Mouse (Mus musculus) sigmoid colon, adult 10 weeks (tissue): ENCODE data around the gene Gm17416. TPM values are rescaled to one million over a fixed set of nuclear protein-coding genes. Genes with fewer than 3 reads are reported as not detected.

Experiments used
- polyA plus RNA-seq: library from polyadenylated mRNA; stranded (reverse); fragments of 350-450 nt; fragmentation: Illumina TruSeq; extraction: RNeasy Lipid Tissue Mini Kit (QIAGEN cat#74804); gene quantifications from one replicate; pipeline ENCODE4 v1.2.3, GENCODE M21; 2014; ENCODE audit warnings: low read depth, low replicate concordance

Gm17416 gene
- polyA plus RNA-seq = not detected

GRCm38 (mm10) chr2:152569038-152569437, at the start of gene Gm17416:
Gene Gm17416, plus strand, starts transcription at chr2:152569338.

DNA sequence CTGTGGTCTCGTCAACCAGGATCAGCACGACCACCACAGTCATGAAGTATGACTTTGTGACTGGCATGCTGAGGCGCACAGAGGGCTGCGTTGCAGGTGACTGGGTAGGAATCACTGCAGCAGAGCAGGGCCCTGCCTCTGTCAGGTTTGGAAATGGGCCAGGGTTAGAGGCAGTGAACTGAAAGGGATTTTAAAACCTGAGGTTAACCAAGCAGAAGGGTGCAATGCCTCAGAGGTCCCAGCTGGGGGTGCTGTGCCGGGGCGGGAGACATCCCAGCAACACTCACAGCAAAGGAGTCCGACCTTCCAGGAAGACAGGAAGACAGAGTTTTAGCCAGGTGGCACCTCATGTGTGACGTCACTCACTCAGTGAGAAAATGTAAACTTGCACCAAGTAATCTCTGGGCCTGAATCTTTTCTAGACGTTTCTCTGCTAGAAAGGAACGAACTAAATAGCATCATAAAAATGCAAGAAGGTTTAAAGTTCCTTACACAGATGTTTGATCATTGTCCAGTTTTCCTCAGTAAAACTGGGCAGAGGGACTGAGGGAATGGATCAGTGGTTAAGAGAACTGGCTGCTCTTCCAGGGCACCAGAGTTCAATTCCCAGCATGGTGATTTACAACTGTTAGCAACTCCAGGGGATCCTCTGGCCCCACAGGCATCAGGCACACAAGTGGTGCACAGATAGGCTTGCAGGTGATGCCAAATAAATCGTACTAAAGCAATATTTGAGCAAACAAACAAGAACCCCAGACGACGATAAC, 29.0 kb upstream of the Gm17416 start, which contains the start of gene Defb29:
Gene Defb29 (minus strand): TSS at position 155 of the 767 bp plus-strand sequence.

GRCm38 (mm10) chr2:152572114-152572794, 3.1 kb downstream of the Gm17416 start, which contains the start of gene Defb21:
Gene Defb21, plus strand, starts transcription at chr2:152572744.

GRCm38 (mm10) chr2:152580107-152580506, 11.0 kb downstream of the Gm17416 start, which contains the start of gene Defb19:
Gene Defb19, minus strand, starts transcription at chr2:152580312.

DNA sequence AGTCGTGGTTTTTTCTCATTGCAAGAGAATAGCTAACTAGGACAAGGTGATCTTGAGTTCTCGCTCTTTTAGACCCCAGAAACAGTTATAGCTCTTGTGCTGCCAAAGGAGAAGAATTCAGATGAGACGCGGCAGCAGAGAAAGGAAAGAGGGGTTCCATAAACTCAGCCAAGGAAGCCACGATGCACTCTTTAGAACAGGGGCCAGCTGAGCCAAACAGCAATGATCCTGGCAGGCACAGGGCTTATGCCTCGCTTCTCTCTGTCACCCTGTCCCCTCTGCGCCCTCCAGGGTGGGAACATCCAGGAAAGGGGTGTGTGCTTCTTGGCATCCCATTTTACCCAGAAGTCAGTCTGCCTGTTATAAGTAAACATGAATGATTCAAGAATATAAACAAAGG, 30.2 kb downstream of the Gm17416 start, which contains the start of gene Defb45:
Gene Defb45 (minus strand): TSS at position 101 of the 400 bp plus-strand sequence.

DNA sequence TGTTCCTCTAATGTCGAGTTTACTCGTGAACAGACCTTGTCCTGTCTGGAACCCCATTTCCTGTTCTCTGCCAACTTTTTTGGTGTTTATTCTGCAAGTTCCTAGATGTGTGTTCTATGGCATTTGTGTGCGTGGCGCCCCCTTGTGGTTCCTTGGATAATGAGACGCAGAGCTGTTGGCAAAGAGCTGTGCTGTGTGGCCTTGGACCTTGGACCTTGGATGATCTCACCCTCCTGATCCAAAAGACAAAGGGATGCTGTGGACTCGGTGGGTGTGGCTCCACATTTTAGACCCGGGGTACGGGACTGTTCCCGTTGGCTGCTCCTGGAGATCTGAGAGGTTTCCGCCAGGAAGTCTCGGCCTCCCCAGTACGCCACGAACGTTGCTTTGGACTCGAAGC, 34.9 kb downstream of the Gm17416 start, which contains the start of gene Defb36:
Gene Defb36 (plus strand): TSS at position 271 of the 400 bp plus-strand sequence.

Other genes starting within 250 kb of the Gm17416 start
- 1.8 TPM for gene Rbck1, start 236.7 kb upstream of the Gm17416 start, polyA plus RNA-seq
- gene Trib3, start 225.3 kb upstream of the Gm17416 start, polyA plus RNA-seq = not detected
- 0.32 TPM for gene Nrsn2, start 192.7 kb upstream of the Gm17416 start, polyA plus RNA-seq
- 0.13 TPM for gene Sox12, start 171.3 kb upstream of the Gm17416 start, polyA plus RNA-seq
- 1.5 TPM for gene Zcchc3, start 154.3 kb upstream of the Gm17416 start, polyA plus RNA-seq
- gene 6820408C15Rik, start 153.8 kb upstream of the Gm17416 start, polyA plus RNA-seq = not detected
- gene Defb23, start 104.7 kb upstream of the Gm17416 start, polyA plus RNA-seq = not detected
- not detected for gene Defb20, start 92.3 kb upstream of the Gm17416 start, polyA plus RNA-seq
- not detected for gene Defb22, start 79.2 kb upstream of the Gm17416 start, polyA plus RNA-seq
- not detected for gene Defb26, start 57.6 kb upstream of the Gm17416 start, polyA plus RNA-seq
- not detected for gene Defb28, start 51.1 kb upstream of the Gm17416 start, polyA plus RNA-seq
- gene Defb29, start 29.2 kb upstream of the Gm17416 start, polyA plus RNA-seq = not detected
- not detected for gene Defb21, start 3.4 kb downstream of the Gm17416 start, polyA plus RNA-seq
- gene Defb19, start 11.0 kb downstream of the Gm17416 start, polyA plus RNA-seq = not detected
- gene Defb45, start 30.1 kb downstream of the Gm17416 start, polyA plus RNA-seq = 9.8 TPM
- gene Defb36, start 35.0 kb downstream of the Gm17416 start, polyA plus RNA-seq = not detected
- not detected for gene Defb25, start 53.7 kb downstream of the Gm17416 start, polyA plus RNA-seq
- 2.1 TPM for gene Rem1, start 57.6 kb downstream of the Gm17416 start, polyA plus RNA-seq
- 28.0 TPM for gene H13, start 100.1 kb downstream of the Gm17416 start, polyA plus RNA-seq
- gene Mcts2, start 117.7 kb downstream of the Gm17416 start, polyA plus RNA-seq = 14.9 TPM
- gene Id1, start 166.9 kb downstream of the Gm17416 start, polyA plus RNA-seq = 111 TPM
- gene Cox4i2, start 184.8 kb downstream of the Gm17416 start, polyA plus RNA-seq = not detected